Comparison of ENCODE assay signal across 17 mouse cellular contexts in genomic region chr2:31304191-31304590, GRCm38 (mm10). TPM values are rescaled to one million over a fixed set of nuclear protein-coding genes. Genes with fewer than 3 reads are reported as not detected.
"Had no signal": no experiment of that assay in that cellular context is flagged by ENCODE, and none has a peak within 500 bp of the region (broad histone marks: within the 10 kb centered on the region; RNA-seq: fewer than 3 reads in every experiment).

No protein-coding gene starts in this region.

- H3K4me2 ChIP-seq: liver, embryonic 11.5 days; liver, embryonic 15.5 days; midbrain, embryonic 15.5 days; neural tube, embryonic 12.5 days; stomach, embryonic 15.5 days had no signal

- ATAC-seq: midbrain, embryonic 15.5 days had no signal

- H3K9me3 ChIP-seq: limb, embryonic 10.5 days; liver, embryonic 15.5 days; midbrain, embryonic 10.5 days; midbrain, embryonic 15.5 days; neural tube, embryonic 12.5 days; stomach, embryonic 15.5 days had no signal

- H3K36me3 ChIP-seq: limb, embryonic 10.5 days; liver, embryonic 15.5 days; midbrain, embryonic 10.5 days; midbrain, embryonic 15.5 days; neural tube, embryonic 12.5 days; stomach, embryonic 15.5 days had no signal

- H3K27ac ChIP-seq: kidney, postnatal 0 days; layer of hippocampus, adult 2 months; liver, embryonic 15.5 days; midbrain, embryonic 10.5 days; midbrain, embryonic 15.5 days; neural tube, embryonic 12.5 days; stomach, embryonic 15.5 days had no signal

- H3K27me3 ChIP-seq: liver, embryonic 15.5 days; midbrain, embryonic 15.5 days; neural tube, embryonic 12.5 days; stomach, embryonic 15.5 days had no signal

- H3K4me1 ChIP-seq: neural tube, embryonic 12.5 days had no signal

- DNase-seq: kidney, postnatal 4 days; lung, adult 2 months; lung, postnatal 4 days; retina, postnatal 1 day; right cerebral cortex, postnatal 4 days; thymus, postnatal 36 days had no signal

- H3K9ac ChIP-seq: liver, embryonic 15.5 days; midbrain, embryonic 15.5 days; neural tube, embryonic 12.5 days; stomach, embryonic 15.5 days had no signal

- H3K4me3 ChIP-seq: layer of hippocampus, adult 2 months; limb, embryonic 10.5 days; liver, embryonic 15.5 days; midbrain, embryonic 10.5 days; midbrain, embryonic 15.5 days; neural tube, embryonic 12.5 days; stomach, embryonic 15.5 days had no signal

RNA-seq across cellular contexts. Expression of gene Hmcn2, which starts 10.0 kb away (rescaled TPM):
- total RNA-seq: monocyte, adult 5-6 weeks; neutrophil, adult 5-6 weeks had no signal

RNA-seq across cellular contexts. Expression of gene Ncs1, which starts 58.6 kb away (rescaled TPM):
- total RNA-seq: monocyte, adult 5-6 weeks; neutrophil, adult 5-6 weeks had no signal
